Mouse (Mus musculus) liver, embryonic 14.5 days (tissue): Measurements from ENCODE around the gene Gm21976. TPM values are rescaled to one million over a fixed set of nuclear protein-coding genes. Genes with fewer than 3 reads are reported as not detected.

Source experiments
- ATAC-seq: fragments of 200-750 bp; cut with Nextera tagmentation; 2 replicates; pipeline ENCODE4 v1.8.0; 2017; ENCODE audit warnings: moderate number of reproducible peaks, mild to moderate bottlenecking, moderate library complexity; ENCODE audit not compliant: insufficient read depth
- DNase-seq, 3 experiments: peaks; one replicate each; pipeline ENCODE4 v3.0.0-alpha.2; 2012 to 2013; ENCODE audit warnings: low read depth in 3 of 3, low spot score in 3 of 3
- H3K27ac ChIP-seq: fragments of 300-500 bp; sonication (generic); 2 replicates; pipeline ENCODE4 v1.5.1; 2014; ENCODE audit warnings: moderate library complexity, mild to moderate bottlenecking, control low read depth, inconsistent platforms
- H3K27me3 ChIP-seq: fragments of 300-500 bp; sonication (generic); 2 replicates; pipeline ENCODE4 v1.6.1; 2014; ENCODE audit warnings: mild to moderate bottlenecking, low read length, moderate library complexity; ENCODE audit not compliant: control insufficient read depth, insufficient read depth
- H3K36me3 ChIP-seq: fragments of 300-500 bp; sonication (generic); replicated peaks from 2 replicates; pipeline ENCODE4 v1.6.1; 2014; ENCODE audit warnings: low read depth; ENCODE audit not compliant: control insufficient read depth, insufficient read depth
- H3K4me1 ChIP-seq, 2 experiments: fragments of 200-500 bp in 1 of 2; fragments of 300-500 bp in 1 of 2; sonication (generic) in 1 of 2; replicated peaks; 2 replicates each; pipeline ENCODE4 v1.6.1; 2012 to 2014; ENCODE audit warnings: antibody characterized with exemption in 1 of 2, inconsistent platforms in 1 of 2, low read length in 1 of 2; ENCODE audit not compliant: control insufficient read depth in 2 of 2, insufficient read depth in 2 of 2
- H3K4me2 ChIP-seq: fragments of 300-500 bp; sonication (generic); 2 replicates; pipeline ENCODE4 v1.6.1; 2014; ENCODE audit warnings: low read depth, mild to moderate bottlenecking, control low read depth, moderate library complexity
- H3K4me3 ChIP-seq, 2 experiments: fragments of 200-500 bp in 1 of 2; fragments of 300-500 bp in 1 of 2; sonication (generic) in 1 of 2; 2 replicates each; pipeline ENCODE4 v1.5.1; 2012 to 2014; ENCODE audit warnings: low read depth in 2 of 2, low read length in 2 of 2, mild to moderate bottlenecking in 2 of 2, control low read depth in 1 of 2, inconsistent platforms in 1 of 2, moderate library complexity in 1 of 2; ENCODE audit not compliant: insufficient read depth in 1 of 2
- H3K9ac ChIP-seq: fragments of 300-500 bp; sonication (generic); replicated peaks from 2 replicates; pipeline ENCODE4 v1.6.1; 2014; ENCODE audit warnings: mild to moderate bottlenecking, control low read depth, moderate library complexity
- H3K9me3 ChIP-seq: fragments of 300-500 bp; sonication (generic); 2 replicates; pipeline ENCODE4 v1.6.1; 2016; ENCODE audit warnings: low read length, mixed read lengths; ENCODE audit not compliant: control insufficient read depth
- CTCF ChIP-seq: IDR thresholded peaks from 2 replicates; pipeline ENCODE4 v1.5.1; 2016; ENCODE audit warnings: antibody characterized with exemption, low read depth, control low read depth
- EP300 ChIP-seq: IDR thresholded peaks from 2 replicates; pipeline ENCODE4 v1.6.1; 2016; ENCODE audit warnings: antibody characterized with exemption, low read depth
- WGBS: fragments of 180-500 bp; shearing (Covaris S2); extraction: QIAGEN DNeasy Blood & Tissue Kit; methylation state at CpG from one replicate; pipeline ENCODE4 v1.1.7; 2014; ENCODE audit not compliant: insufficient replicate concordance; 5-methylcytosine and 5-hydroxymethylcytosine counted together
- polyA plus RNA-seq, 2 experiments: library from polyadenylated mRNA; depleted of rRNA in 1 of 2; stranded (reverse) in 1 of 2; unstranded in 1 of 2; fragments of >200 nt; fragmentation: Nextera tagmentation in 1 of 2; extraction: Ambion mirVana in 1 of 2; gene quantifications; 2 replicates each; pipeline versions ENCODE4 v1.2.1 to v1.2.3; 2012 to 2014

The Gm21976 gene
- polyA plus RNA-seq, 2 experiments = not detected

- no peaks in the 10 kb centered on the region for H3K4me1 ChIP-seq
- H3K9me3 ChIP-seq = no peaks in the 10 kb centered on the region
- H3K27me3 ChIP-seq = no peaks in the 10 kb centered on the region
- no peak overlapping the region for H3K27ac ChIP-seq
- no peak overlapping the region for H3K9ac ChIP-seq
- no peak overlapping the region for H3K4me2 ChIP-seq
- no peak for ATAC-seq
- H3K36me3 ChIP-seq = no peaks in the 10 kb centered on the region
- TF ChIP-seq EP300 (no peak), CTCF (peak; percentile 49)
- DNase-seq = no peak
- 74% methylated on average over 6 of the region's 6 CpGs for WGBS
- no peak overlapping the region for H3K4me3 ChIP-seq
Measured at GRCm38 (mm10) chr13:98297883-98298482, 18.3 kb downstream of the Gm21976 start.

GRCm38 (mm10) chr13:98298833-98299758, 19.4 kb downstream of the Gm21976 start:
- DNase-seq (peak; percentile 36 to 60 (median 47)), ATAC-seq (peak; percentile 68)
- TF ChIP-seq CTCF (peak; percentile 84), EP300 (no peak)
- 43% methylated on average over 21 of the region's 21 CpGs for WGBS
- no peak overlapping the region for H3K9ac ChIP-seq
- H3K4me2 ChIP-seq = no peak overlapping the region
- H3K27ac ChIP-seq = no peak overlapping the region
- no peaks in the 10 kb centered on the region for H3K36me3 ChIP-seq
- no peaks in the 10 kb centered on the region for H3K27me3 ChIP-seq
- no peak overlapping the region for H3K4me3 ChIP-seq
- no peaks in the 10 kb centered on the region for H3K9me3 ChIP-seq
- H3K4me1 ChIP-seq = no peaks in the 10 kb centered on the region

DNA sequence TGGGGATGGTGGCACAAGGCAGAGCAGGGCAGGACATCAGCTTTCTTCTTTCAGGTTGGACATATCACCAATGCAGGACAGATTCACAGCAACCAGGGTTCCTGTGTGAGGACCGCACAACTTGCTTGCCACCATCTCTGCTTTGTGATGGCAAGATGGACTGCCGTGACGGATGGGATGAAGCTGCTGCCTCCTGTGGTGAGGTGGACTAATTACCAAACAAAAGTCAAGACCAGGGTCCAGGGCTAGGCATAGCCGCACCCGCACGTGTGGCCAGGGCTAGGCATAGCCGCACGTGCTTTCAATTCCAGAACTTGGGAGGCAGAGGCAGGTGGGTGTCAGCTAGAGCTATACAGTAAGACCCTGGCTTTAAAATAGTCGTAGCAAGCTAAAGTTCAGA, 25.6 kb downstream of the Gm21976 start:
- no peak overlapping the region for H3K4me2 ChIP-seq
- no peaks in the 10 kb centered on the region for H3K27me3 ChIP-seq
- no peaks in the 10 kb centered on the region for H3K9me3 ChIP-seq
- no peak overlapping the region for H3K4me3 ChIP-seq
- no peak overlapping the region for H3K27ac ChIP-seq
- H3K9ac ChIP-seq = no peak overlapping the region
- WGBS = 85% methylated on average over 9 of the region's 9 CpGs
- peaks cover 19% of the 10 kb centered on the region for H3K36me3 ChIP-seq
- DNase-seq = no peak
- TF ChIP-seq EP300 = no peak
- TF ChIP-seq CTCF = no peak
- no peak for ATAC-seq
- H3K4me1 ChIP-seq = no peaks in the 10 kb centered on the region

- Histone ChIP-seq H3K27ac (no peak overlapping the region), H3K36me3 (peaks cover 31% of the 10 kb centered on the region), H3K4me2 (no peak overlapping the region), H3K4me3 (no peak overlapping the region), H3K27me3 (no peaks in the 10 kb centered on the region), H3K4me1 (no peaks in the 10 kb centered on the region), H3K9me3 (no peaks in the 10 kb centered on the region), H3K9ac (no peak overlapping the region)
- TF ChIP-seq CTCF (no peak), EP300 (no peak)
- ATAC-seq = no peak
- 53% methylated on average over 5 of the region's 5 CpGs for WGBS
- DNase-seq = no peak
Measured at GRCm38 (mm10) chr13:98306393-98306792, 26.7 kb downstream of the Gm21976 start.

DNA sequence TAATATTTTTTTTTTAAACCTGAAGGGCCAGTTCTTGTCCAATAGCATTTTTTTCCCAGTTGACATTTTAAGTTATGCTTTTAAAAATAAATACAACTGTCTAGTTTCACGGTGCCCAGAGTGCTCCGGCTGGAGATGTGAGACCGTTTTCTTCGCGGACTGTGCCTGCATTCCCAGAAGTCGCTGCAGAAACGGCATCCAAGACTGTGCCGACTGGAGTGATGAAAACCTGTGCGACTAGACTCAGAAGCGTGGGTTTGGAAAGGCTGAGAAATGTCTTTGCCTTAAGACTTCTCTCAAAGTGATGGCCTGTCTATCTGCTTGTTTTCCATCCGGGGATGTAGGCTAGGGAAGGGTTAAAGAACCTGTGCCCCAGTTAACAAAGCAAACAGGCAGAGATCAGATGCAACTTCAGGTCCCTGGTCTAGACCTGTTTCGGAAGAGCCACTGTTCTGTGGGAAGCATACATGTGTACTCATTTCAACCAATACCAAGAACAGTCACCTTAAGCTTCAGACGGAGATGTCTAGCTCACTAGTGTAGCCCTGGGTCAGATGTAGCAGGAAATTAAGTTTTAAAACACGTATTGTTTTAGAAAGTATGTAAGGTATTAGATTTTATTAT, 27.3 kb downstream of the Gm21976 start:
- Histone ChIP-seq H3K27ac (no peak overlapping the region), H3K9me3 (no peaks in the 10 kb centered on the region), H3K4me1 (no peaks in the 10 kb centered on the region), H3K4me3 (no peak overlapping the region), H3K27me3 (no peaks in the 10 kb centered on the region), H3K9ac (no peak overlapping the region), H3K4me2 (no peak overlapping the region), H3K36me3 (peaks cover 36% of the 10 kb centered on the region)
- WGBS = 62% methylated on average over 14 of the region's 14 CpGs
- ATAC-seq = no peak
- TF ChIP-seq CTCF (no peak), EP300 (no peak)
- no peak for DNase-seq
